Mouse (Mus musculus) cerebellum, adult (tissue): ENCODE data around the gene Anks1.

ENCODE experiments used
- ATAC-seq: cut with Nextera tagmentation; 2 replicates; pipeline ENCODE4 v1.9.2; 2017; ENCODE audit warnings: mild to moderate bottlenecking, moderate library complexity, mixed read lengths; ENCODE audit not compliant: insufficient number of reproducible peaks, low FRiP score, low TSS enrichment

Gene Anks1

DNA sequence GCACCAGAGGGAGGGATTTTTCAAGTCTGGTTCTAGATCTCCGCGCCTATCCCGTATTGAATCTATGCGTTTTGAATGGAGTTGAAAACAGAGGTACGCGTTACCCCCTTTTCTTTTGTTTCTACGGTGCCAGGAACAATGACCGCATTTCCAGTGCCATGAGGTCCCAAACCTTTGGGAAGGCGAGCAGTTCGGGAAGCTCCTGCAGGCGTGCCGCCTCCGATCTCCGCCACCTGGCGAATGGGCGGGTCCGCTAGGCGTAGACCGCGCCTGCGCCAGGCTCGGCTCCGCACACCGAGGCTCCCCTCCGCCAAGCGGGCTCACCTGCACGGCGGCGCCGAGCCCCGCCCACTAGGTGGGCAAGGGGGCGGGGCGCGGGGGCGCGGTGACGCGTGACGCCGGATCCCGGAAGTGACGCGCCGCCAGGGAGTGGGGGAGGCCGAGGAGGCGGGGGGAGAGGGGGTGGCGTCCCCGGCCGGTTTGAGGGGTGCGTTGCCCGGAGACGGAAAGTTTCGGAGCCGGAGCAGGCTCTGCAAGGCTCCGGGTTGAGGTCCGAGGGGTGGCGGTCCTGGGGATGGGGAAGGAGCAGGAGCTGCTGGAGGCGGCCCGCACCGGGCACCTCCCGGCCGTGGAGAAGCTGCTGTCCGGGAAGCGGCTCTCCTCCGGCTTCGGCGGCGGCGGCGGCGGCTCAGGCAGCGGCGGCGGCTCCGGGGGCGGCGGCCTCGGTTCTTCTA is at the start of gene Anks1:
TSS of gene Anks1 (plus strand) at position 419 of the 734 bp plus-strand sequence.
- ATAC-seq, result peak; percentile 69; the same call in 1 of the 2 replicates

DNA sequence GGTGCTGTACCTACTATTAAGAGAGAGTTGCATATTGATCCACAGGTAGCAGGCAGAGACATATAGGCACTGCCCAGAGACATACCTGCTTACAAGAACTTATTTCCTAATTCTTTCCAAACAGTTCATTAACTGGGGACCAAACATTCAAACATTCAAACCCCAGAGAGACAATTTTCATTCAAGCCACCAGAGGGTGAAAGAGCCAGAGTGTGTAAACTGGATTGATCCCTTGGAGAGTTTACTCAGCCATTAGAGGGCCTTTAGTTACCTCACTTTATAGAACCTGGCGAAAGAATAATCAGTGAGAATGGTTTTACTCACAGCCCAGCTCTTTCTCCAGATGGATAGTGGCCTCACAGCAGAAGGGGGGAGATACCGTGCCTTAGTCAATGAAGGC is 43.6 kb upstream of the Anks1 start:
- no peak for ATAC-seq

DNA sequence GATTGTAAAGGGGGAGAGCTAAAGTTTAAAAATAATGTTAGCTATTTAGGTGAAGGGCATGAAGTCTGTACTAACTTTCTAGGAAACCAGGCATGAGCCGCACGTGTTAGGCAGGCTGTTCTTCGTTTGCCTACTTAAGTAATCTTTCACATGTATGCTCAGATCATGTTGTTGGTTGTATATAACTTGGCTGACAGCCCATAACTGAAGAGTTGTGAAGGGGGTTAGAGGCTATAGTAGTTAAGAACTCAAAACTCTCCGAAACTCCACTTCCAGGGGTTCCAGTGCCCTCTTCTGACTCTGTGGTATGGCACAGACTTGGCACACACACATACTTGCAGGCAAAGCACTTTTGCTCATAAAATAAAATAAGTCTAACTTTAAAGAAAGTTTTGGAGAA is 42.4 kb upstream of the Anks1 start:
- ATAC-seq, result no peak

DNA sequence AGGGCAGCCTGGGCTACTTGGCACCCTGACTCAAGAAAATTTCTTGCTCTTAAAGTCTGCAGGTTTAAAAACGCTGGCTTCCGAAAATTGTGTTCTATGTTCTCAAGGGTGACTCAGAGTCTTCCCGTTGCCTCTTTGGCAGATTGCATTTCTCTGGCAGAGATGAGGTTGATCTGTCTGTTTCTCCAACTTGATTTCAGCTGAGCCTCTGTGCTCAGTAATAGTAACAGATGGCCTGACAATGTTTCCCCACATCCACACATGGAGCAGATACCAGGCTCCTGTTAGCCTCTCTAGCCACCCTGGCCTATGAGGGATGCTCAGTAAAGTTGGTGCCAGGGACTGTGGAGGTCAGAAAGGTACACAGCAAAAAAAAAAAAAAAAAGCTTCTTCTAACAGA is 37.3 kb upstream of the Anks1 start:
- ATAC-seq, result peak; percentile 88; the same call in 1 of the 2 replicates

DNA sequence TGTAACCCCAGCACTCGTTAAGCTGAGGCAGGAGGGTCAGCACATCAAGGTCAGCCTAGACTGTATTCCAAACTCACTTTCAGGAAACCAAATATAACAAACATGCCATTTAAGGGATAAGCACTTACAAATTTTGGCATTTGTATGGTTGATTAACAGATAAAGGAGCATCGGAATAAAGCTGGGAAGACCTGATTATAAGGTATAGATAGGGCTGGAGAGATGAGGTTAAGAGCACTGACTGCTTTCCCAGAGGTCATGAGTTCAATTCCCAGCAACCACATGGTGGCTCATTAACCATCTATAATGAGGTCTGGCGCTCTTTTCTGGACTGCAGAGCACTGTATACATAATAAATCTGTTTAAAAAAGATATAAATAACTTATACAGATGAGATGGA is 35.5 kb upstream of the Anks1 start:
- ATAC-seq, result no peak

DNA sequence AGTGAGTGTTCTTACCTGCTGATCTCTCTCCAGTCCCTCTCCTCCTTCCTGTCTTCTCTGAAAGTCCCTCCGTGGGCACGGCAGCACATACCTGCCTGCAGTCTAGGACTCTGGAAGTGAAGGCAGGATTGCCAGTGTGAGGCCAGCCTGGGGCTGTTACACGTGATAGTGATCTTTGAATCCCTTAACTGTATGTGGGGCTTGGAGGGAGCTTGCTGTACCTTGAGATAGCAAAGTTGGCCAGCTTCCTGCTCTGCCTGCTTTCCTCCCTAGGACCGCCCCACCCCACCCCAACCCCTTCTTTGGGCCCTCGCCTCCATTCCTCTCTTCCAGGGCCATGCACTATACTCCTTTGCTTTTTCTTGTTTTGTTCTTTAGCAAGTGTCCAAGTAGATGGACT is 34.6 kb upstream of the Anks1 start:
- no peak for ATAC-seq

DNA sequence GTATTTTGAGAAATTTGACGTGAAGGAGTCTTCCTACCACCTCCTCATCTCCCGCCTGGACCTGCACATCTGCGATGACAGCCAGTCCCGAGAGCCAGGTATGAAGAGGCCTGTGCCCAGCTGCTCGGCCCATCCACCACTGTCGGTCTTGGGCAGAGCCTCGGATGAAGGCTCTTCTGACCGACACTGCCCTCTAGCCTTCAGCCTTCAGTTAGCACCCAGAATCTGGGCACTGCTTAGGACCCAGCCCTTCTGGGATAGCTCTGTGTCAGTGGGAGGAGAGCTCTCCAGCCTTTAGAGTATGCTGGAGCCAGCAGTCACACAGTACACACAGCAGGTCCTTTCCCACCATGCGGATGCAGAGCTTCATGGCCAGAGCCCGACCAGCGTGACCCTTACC is 27.6 kb upstream of the Anks1 start:
- no peak for ATAC-seq

DNA sequence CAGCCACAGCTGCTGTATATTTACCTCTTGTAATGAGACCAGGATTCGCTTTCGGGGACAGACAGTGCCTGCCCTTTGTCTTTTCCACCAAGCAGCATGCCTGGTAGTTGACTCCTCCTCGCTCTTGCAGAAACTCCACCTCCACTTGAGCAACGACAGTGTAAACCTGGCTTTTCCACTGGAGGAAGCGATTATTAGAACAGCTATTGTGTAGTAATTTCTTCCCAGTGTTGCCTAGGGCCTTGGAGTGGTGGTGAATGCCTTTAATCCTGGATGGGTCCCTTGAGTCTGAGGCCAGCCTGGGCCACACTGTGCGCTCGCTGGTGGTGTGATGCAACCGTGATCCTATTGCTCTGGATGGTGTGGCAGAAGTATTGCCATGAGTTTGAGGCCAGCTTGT is 26.0 kb upstream of the Anks1 start:
- ATAC-seq, result no peak

DNA sequence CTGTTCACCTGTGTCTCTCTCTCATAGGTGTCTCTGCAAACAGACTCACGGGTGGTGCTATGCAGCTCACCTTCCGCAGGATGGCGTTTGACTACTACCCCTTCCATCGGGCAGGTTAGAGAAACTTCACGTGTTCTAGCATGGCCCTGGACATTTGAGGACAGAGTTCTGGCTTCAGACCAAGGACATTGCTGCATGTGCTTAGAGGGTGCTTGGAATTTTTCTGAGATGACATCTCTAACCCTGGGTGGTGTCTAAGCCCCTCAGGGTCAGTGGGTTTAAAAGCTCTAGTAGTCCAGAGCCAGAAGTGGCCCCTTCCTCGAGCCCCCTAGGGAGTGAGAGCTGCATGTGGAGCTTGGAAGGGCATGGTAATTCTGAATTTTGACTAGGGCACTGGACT is 25.1 kb upstream of the Anks1 start:
- ATAC-seq, result no peak

DNA sequence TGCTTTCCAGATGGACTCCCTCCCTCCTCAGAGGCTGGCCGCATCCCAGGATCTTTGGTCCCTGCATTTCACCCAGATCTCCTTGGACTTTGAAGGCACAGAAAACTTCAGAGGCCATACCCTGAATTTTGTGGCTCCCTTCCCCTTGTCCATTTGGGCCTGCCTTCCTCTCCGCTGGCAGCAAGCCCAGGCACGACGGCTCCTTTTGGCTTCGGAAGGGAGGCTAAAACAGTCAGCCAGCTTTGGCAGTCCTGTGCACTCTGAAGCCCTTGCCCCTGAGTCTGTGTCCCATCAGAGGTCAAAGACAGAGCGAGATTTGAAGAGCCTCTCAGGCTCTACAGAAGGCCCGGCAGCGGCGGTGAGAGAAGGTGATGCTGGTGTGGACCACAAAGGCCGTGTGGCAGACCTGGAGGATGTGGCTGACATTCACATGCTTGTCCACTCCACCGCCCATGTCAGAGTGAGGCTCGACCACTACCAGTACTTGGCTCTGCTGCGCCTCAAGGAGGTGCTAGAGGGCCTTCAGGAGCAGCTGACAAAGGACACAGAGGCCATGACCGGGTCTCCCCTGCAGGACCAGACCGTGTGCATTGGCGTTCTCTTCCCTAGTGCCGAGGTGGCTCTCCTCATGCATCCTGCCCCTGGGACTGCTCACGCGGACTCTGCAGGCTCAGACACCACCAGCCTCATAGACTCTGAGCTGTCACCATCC is 22.5 kb upstream of the Anks1 start:
- ATAC-seq, result no peak

DNA sequence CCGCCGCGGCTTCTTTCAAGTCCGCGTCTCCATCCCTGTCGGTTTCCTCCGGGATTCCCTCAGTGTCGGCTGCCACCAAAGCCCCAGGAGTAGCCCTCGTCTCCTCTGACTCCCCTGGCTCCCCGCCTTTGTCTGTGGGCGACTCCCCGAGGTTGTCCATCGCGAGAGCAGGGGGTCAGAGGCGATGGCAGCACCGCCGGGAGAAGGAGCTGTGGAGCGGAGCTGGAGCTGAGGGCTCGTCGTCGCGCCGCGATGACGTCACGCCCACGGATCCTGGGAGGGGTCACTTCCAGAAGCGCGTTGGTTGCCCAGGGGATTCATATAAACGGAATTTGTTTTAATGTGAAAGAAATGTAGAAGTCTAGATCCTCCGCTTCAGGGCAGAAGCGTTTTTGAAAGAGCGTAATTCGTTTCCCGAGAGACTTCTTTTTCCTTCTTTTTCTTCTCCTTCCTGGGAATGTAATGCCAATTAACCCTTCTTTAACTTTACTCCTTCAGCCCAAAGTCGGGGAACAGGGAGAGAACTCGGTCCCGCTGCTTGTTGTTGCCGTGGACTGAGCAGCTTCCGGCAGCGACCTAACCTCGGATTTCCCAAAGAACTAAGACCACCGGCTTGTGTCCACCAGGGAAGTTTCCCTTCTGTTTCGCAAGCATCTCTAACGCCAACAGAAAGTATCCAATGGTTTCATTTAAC is 1.4 kb upstream of the Anks1 start:
- peak; percentile 37; the same call in 1 of the 2 replicates for ATAC-seq

DNA sequence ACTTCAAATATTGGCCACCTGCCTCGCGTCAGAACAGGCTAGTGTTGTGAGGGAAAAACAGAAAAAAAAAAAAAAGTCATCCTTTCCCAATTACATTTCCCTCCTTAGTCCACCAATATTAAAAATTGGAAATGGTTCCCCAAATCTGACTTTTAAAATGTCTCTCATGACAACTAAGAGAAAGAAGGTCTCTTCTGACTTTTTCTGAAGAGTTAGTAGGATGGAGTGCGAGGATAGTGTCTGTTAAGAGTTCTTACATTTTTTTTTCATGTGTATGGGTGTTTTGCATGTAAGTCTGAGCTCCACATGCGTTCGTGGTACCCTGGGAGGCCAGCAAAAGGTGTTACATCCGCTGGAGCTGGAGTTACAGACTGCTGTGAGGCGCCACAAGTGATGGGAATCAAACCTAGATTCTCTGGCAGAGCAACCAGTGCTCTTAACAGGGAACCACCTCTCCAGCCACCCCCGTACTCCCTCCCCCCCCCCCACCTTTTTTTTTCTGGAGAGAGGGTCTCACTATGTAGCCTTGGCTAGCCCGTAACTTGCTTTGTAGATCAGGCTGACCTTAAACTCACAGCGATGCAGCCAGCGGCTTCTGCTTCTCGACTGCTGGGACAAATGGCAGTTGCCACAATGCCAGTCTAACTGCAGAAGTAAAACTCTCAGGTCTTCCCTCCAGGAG is 759 bp upstream of the Anks1 start:
- no peak for ATAC-seq

DNA sequence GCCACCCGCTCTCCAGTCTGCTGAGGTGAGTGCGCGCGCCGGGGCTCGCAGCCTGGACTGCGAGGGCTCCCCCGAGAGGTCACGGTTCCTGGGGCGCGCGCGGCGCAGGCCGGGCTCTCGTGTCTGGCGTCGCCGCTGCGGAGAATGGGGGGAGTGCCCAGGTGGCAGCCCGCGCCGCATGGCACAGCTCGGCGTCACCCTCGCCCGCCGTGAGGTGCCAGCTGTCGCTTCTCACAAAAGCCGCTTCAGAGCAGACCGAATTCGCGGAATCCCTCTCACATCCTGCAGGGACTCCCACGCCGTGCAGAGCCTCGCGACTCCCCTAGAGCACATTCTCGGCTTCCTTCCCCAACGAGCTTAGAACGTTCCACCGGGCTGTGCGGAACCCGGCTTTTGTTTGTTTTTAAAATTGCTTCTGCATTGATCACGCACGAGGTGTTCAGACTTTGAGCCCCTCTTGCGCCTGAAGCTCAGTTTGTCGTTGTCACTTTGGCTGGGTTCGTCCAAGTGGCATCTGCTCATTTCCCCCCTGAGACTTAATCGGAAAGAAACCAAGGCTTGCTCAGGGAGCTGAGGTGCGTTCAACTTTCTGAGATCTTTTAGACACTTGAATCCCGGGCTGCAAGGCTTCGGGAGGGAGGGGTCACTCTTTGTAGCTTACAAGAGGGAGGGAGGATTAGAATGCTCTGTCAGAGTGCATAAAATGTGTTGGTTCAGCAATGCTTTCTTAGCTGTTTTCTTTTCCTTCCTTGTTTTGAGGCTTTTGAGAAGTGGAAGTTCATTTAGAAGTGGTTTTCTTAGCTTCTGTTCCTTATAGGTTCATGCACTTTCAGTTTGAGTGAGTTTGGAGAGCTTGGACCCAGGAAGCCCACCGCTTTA is 755 bp downstream of the Anks1 start, which contains the start of gene Taf11:
TSS of gene Taf11 (minus strand) at position 223 of the 879 bp plus-strand sequence.
- peak; percentile 50; the same call in 1 of the 2 replicates for ATAC-seq

DNA sequence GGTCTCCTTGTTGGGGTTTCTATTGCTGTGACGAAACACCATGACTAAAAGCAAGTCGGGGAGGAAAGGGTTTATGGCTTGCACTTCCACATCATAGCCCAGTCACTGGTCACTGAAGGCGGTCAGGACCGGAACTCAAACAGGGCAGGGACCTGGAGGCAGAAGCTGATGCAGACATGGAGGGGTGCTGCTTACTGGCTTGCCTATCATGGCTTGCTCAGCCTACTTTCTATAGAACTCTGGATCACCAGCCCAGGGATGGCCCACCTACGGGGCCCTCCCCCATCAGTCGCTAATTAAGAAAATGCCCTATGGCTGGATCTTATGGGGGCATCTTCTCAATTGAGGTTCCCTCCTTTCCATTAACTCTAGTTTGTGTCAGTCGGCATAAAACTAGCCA is 2.3 kb downstream of the Anks1 start:
- no peak for ATAC-seq

DNA sequence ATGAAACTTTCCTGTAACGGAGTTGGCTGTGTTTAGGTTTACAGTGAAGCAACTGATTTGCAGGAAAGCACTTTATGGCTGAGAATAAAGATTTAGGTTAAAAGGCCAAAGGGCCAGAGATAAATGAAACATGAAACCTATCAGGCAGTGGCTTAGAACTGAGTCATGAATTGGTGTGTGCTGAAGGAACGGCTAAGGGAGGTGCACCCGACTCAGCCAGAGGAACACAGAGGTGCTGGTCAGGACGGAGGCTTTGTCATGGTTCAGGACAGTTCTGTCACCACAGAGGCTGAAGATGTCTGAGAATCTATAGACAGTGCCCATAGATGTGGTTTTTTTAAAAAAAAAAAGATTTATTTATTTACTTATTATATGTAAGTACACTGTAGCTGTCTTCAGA is 5.6 kb downstream of the Anks1 start:
- no peak for ATAC-seq

DNA sequence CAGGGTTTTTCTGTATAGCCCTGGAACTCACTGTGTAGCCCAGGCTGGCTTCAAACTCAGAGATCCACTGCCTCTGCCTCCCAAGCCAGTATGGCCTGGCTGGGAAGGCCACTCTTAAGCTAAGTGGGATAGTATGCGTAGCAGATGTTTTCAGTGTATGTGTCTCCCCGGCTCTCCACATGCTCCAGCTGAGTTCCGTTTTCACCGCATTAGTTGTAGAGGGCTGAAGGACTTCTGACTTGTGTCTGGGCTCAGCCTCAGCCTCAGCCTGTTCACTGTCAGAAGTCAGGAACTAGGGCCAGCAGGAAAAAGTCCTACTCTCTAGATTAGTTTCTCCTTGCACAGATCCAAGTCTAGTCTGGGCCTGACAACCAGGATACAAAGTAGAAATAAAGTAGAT is 7.3 kb downstream of the Anks1 start:
- ATAC-seq, result no peak

DNA sequence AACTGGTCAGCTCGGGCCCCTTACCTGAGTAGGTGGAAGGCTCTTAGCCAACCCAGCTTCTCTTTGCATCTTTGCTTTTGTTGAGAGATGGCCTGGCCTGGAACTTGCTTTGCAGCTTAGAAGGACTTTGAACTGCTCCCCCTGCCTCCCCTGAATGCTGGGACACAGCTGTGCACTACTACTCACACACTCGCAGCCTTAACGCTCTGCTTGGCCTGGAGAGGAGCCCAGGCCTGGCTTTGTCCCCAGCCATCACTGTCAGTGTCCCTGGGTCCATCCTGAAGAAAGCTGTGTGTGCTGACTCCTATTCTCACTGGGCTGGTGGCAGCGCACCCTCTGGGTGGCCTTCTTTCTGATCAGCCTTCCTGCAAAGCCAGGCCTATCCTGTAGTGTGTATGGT is 11.6 kb downstream of the Anks1 start:
- ATAC-seq, result no peak

DNA sequence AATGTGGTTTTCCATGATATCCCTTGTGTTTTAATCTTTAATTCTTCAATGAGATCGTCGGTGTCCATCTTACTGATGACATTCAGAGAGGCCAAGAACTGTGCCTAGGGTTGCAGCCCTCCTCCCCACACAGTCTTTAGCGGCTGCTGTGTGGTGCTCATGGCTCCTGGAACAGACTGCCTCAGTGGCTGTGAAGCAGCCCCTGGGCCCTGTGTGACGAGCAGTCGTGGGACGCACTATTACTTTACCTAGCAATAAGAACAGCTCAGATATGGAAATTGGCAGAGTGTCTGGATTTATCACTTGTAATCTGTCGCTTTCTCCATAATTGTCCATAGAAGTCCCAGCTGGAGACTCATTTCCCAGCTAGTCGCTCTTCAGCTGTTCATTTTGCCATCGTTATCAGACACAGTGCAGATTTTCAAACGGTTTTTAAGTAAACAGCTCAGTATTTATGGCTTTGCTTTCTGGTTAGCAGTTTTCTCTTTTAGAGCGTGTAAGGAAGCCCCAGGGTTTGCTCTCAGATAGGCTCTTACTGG is 13.1 kb downstream of the Anks1 start:
- ATAC-seq, result no peak

DNA sequence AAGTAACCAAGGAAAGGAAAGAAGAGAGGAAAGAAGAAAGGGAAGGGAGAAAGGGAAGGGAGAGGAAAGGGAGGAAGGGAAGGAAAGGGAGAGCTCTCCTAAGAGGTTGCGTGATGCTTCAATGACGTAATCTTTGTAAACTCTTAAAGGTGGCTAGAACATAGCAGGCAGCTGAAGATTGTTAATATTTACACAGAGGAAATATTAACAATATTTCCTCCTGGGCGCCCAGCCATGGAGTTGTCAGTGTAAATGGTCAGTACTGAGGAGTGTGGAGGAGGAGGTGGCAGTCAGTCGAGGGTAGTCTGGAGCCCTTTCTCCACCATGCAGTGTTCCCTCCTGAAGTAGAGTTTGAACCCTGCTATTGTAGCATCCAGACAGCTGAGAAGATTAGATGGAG is 15.9 kb downstream of the Anks1 start:
- no peak for ATAC-seq

DNA sequence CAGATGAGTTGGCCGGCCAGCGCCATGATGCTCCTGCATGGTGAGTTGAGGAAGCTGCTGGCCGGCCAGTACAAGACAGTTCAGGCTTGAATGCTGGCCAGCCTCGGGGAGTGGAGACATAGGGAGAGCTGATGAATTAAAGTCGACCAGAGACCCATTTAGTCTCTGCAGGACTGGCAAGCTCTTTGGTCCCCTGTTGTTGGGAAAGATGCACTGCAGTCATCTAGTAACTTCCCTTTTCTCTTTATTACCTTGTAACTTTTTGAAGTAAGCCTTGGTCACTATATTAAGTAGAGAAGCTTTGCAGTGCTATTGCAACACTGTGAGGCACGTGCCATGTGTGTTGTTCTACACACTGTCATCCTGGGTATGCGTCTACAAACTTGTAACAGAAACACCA is 16.4 kb downstream of the Anks1 start:
- ATAC-seq, result no peak
